Mouse (Mus musculus) cerebellum, adult 18-20 months (tissue): ENCODE measurements at regions not wholly inside any gene's neighbourhood (a gene's known extent, or its start where the extent isn't known, plus 50 kb on each side); places are given as distances from the start of the nearest gene placed in this dataset.

Experiments
- DNase-seq, 2 experiments: peaks; one replicate each; pipeline ENCODE4 v3.0.0; 2021

- DNase-seq: no peak
These were observed 55.3 kb upstream of the Plekha5 start for GRCm38 (mm10) chr6:140368354-140369069.

GRCm38 (mm10) chr6:140367303-140367702 lies 56.6 kb upstream of the Plekha5 start:
- no peak for DNase-seq

GRCm38 (mm10) chr6:140366791-140367190 lies 57.1 kb upstream of the Plekha5 start:
- no peak for DNase-seq

GRCm38 (mm10) chr6:140360996-140361395 lies 62.9 kb upstream of the Plekha5 start:
- DNase-seq: no peak

DNA sequence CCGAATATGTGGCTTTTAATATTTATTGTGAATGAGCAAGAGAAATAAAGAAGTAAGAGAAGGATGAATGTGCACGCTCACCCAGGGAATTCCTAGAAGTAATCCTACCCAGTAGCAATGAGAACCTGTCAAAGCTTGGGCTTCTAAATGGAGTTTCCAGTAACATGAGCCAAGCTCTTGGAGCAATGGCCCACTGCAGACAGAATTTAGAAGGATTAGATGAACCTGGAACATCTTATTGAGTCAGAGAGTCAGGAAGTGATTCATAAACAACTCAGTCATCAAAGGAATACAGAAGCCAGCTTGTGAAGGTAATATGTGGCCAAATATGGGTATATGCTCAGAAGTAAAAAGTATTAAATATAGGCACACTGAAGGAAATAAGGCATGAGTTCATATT lies 66.0 kb upstream of the Plekha5 start:
- no peak for DNase-seq

DNA sequence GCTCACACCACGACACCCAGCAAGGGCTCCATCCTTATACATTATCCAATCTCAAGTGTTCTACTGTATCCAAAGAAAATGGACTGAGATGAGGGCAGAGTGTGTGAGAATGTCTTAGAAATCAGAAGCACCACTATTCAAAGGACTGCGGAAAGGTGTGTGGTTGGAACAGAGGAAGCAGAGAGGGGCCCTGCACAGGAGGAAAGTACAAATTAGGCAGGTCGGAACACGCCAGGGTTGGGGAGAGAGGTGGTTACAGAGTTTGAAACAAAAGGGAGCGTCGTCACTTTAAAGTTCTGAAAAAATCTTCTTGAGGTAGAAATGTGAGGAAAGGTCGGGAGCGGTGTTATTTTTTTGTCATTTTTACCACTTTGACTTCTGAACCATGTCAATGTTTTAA lies 66.6 kb upstream of the Plekha5 start:
- DNase-seq: no peak

- no peak for DNase-seq
These were observed 69.8 kb upstream of the Plekha5 start for GRCm38 (mm10) chr6:140354082-140354481.

DNA sequence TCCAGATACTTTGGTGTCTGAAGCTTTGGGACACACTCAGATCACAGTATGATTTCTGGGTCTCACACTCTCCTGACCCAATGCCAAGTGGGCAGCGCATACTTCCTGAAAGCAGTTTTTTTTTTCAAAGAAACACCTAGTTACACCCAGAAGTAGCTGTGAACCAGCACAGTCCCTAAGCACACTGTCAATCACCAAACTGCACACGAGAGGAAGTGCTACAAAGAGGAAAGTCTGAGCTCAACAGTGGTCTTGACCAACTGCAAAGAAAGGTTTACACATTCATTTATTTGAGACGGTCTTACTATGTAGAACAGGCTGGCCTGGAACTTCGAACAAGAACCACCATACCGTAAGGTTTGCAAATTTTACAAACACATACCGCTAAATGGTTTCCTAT lies 70.2 kb upstream of the Plekha5 start:
- no peak for DNase-seq

- DNase-seq: no peak
These were observed 72.3 kb upstream of the Plekha5 start for GRCm38 (mm10) chr6:140351365-140352095.

DNA sequence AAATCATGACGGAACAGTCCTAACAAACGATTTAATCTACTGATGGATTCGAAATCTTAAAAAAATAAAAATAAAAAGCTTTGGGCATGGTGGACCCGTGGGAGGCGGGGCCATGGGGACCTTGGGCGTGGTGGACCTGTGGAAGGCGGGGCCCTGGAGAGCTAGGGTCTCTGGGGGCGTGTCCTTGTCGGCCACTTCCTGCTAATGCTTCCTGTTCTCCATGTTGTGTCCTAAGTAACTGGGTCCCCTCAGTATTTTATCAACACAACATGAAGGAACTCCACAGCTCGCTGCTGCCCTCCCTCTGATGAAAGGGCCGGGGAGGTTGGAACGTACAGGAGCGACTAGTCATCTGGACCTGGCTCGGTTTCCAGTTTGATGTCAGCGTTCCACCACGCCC lies 75.3 kb upstream of the Plekha5 start:
- DNase-seq: no peak

DNA sequence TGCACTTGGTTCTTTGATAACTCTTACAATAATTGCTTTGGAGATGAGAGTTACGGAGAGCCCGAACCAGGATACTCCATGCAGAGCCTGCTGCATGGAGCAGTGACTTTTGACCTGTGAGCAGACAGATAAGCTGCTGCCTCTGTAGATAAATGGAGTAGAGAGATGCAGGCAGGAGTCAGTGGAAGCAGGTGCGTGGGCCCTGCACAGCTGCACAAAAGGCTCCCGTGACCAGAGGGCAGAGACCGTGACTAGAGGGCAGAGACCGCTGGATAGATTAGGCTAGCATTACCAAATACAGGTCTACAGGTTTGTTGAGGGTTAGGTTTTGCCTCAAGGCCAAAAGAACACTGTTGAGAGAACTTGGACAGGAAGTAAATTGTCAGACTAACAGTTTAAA lies 76.9 kb upstream of the Plekha5 start:
- DNase-seq: no peak

GRCm38 (mm10) chr6:140343638-140344037 lies 80.2 kb upstream of the Plekha5 start:
- no peak for DNase-seq

DNA sequence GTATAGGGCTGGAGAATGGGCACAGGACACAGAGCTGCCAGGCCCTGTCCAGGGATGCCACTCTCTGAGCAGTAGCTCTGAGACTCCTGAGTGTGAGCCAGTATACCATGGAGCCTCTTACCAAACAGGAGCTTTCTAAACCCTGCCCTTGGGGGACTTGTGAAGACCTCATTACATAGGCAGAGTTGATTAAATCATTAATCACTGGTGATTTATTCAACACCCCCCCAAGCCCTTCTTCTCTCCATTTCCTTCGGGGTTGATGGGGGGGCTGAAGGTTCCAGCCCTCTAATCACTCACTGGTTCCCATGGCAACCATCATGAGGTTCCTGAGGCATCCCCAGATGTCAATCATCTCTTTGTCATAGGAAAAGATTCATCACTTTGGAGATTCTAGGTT lies 81.0 kb upstream of the Plekha5 start:
- DNase-seq: no peak

GRCm38 (mm10) chr6:140339731-140340130 lies 84.1 kb upstream of the Plekha5 start:
- no peak for DNase-seq

DNA sequence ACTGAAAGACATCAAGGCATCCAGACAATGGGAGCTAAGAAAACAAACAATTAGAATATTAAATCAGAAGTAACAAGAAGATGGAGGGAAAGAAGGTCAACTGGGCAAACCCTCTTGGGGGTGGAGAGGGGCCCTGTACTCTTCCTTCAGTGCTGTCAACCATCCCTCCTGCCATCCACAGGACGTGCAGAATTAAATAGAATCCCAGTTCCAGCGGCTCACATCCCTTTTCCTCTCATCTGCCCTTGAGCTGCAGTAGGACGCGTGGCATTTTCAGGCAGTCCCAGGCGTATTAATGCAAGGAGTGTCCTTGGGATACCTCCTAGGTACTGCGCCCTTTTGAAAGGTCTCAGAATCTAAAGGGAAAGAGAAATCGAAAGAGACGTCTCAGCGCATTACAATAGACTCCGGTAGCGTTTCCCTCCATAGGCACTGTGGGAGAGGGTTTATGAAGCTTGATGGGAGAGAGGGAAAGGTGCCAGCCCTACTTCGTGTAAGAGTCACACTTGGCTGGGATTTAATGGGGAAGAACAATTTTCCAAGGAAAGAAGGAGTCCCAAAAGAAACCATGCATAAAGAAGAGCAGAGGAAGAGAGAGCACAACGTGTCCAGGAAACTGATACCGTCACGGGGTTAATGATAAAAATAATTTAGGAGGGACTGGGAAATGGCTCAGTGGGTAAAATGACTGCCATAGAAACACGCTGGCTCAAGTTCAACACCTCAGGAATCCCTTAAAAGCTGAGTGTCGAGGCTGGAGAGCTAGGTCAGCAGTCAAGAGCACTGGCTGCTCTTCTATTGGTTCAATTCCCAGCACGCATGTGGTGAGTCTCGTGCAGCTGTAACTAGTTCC lies 85.7 kb upstream of the Plekha5 start:
- DNase-seq: no peak

- DNase-seq: no peak
These were observed 86.8 kb upstream of the Plekha5 start for GRCm38 (mm10) chr6:140337083-140337491.

DNA sequence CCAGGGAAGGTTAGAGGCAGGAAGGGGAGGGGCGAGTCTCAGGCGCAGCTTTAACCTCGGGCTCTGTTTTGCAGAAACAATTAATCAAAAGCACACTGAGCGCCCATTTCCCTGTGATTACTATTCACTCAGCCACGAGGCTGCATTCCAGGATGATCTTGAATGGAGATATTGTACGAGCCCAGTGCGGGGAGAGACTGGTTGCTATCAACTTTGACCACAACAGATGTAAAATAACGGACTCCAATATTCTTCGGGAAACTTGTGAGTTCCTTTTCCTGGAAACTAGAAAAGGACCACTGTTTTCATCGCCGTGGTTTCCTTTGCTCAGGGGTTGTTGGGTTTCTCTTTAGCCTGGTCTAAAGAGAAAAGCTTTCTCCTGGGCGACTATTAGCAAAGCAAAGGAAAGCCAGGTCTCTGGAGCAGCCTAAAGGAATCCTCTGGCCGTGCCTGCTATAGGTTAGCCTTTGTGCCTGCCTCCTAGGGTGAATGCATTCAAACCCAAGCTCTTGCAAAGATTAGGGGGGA lies 87.4 kb upstream of the Plekha5 start:
- no peak for DNase-seq

- DNase-seq: peak; percentile 9 to 11
These were observed 90.5 kb upstream of the Plekha5 start for GRCm38 (mm10) chr6:140333397-140333796.

GRCm38 (mm10) chr6:140308641-140309040 lies 115.2 kb upstream of the Plekha5 start:
- DNase-seq: no peak

GRCm38 (mm10) chr6:140306811-140307558 lies 116.9 kb upstream of the Plekha5 start:
- no peak for DNase-seq

DNA sequence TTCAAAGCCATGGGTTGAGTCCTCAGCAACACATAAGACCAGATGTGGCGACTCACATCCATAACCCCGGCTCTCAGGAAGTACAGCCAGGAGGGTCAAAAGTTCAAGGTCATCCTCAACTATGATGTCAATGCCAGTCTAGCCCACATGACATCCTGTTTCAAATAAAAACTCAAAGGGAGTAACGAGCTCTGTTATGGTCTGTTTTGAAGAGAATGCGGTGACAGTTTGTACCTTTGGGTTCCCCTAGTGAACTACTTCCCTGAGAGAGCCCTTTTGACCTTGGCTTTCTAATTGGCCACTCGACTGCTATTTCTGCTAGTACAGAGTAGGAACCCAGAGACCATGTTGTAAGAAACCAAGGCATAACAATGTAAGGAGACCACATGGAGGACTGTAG lies 119.7 kb upstream of the Plekha5 start:
- DNase-seq: no peak

DNA sequence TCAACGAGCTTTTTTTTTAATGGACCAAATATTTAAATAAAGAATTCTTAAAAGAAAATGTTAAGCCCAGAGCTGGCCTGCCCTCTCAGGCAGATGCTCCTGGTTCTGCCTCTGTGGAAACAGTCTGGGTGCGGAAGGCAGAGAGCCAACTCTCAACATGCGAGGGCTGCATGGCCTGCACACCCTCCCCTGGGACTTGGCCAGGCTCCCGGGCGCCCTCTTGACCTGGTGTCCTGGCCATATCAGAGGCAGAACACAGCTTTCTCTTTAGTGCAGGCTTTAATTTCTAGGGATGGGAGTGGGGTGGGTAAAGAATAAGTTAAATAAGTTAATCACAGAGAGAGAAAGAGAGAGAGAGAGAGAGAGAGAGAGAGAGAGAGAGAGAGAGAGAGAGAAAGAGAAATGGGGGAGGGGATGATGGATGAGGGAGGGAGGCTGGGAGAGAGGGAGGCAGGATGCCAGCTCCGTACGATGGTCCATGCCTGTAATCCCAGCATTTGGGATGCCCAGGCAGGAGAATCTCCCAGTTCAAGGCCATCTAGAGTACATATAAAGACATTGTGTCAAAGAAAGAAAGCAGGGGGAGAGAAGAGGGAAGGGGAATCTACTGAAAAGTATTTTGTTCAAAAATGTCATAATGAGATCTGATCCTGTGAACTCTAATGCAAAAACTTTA lies 123.2 kb upstream of the Plekha5 start:
- peak in 1 of 2 experiments; percentile 8 for DNase-seq
